Mouse (Mus musculus) liver, adult 2 months (tissue): Measurements from ENCODE around the gene Tmc4. TPM values are rescaled to one million over a fixed set of nuclear protein-coding genes. Genes with fewer than 3 reads are reported as not detected.
A peak's percentile ranks its signal among the peaks of the same experiment; 100 is the strongest.

Experiments used
- DNase-seq: peaks from one replicate; pipeline ENCODE4 v3.0.0-alpha.2; 2011; ENCODE audit warnings: low read depth, low spot score; ENCODE audit errors: extremely low read depth
- H3K27ac ChIP-seq: fragments of 200-500 bp; replicated peaks from 2 replicates; pipeline ENCODE4 v1.5.1; 2012; ENCODE audit warnings: low read depth, mild to moderate bottlenecking, control low read depth, inconsistent platforms, low read length; ENCODE audit not compliant: insufficient read depth
- H3K27me3 ChIP-seq: fragments of 200-500 bp; 2 replicates; pipeline ENCODE4 v1.6.1; 2012; ENCODE audit warnings: mild to moderate bottlenecking, moderate library complexity, low read length, inconsistent platforms; ENCODE audit not compliant: control insufficient read depth, insufficient read depth
- H3K36me3 ChIP-seq: fragments of 200-500 bp; 2 replicates; pipeline ENCODE4 v1.6.1; 2012; ENCODE audit warnings: low read length, inconsistent platforms; ENCODE audit not compliant: control insufficient read depth, insufficient read depth
- H3K4me1 ChIP-seq: fragments of 200-500 bp; 2 replicates; pipeline ENCODE4 v1.6.1; 2011; ENCODE audit warnings: low read length; ENCODE audit not compliant: control insufficient read depth, insufficient read depth
- H3K4me3 ChIP-seq: fragments of 200-500 bp; 2 replicates; pipeline ENCODE4 v1.5.1; 2011; ENCODE audit warnings: low read depth, mild to moderate bottlenecking, control low read depth, low read length, moderate library complexity; ENCODE audit not compliant: insufficient read depth
- H3K79me2 ChIP-seq: fragments of 200-500 bp; 2 replicates; pipeline ENCODE4 v1.6.1; 2012; ENCODE audit warnings: inconsistent platforms, mild to moderate bottlenecking, low read length, moderate library complexity; ENCODE audit not compliant: control insufficient read depth, insufficient read depth
- H3K9ac ChIP-seq: fragments of 200-500 bp; 2 replicates; pipeline ENCODE4 v1.6.1; 2012; ENCODE audit warnings: low read depth, mild to moderate bottlenecking, control low read depth, inconsistent platforms, low read length
- CTCF ChIP-seq: fragments of 200-500 bp; IDR thresholded peaks from 2 replicates; pipeline ENCODE4 v1.5.1; 2011; ENCODE audit warnings: low read depth, low read length, control low read depth
- POLR2A ChIP-seq: fragments of 200-500 bp; IDR thresholded peaks from 2 replicates; pipeline ENCODE4 v1.6.1; 2011; ENCODE audit warnings: low read length, control low read depth; ENCODE audit not compliant: insufficient read depth; ENCODE audit errors: extremely low read depth
- WGBS: fragments of 180-500 bp; shearing (Covaris S2); methylation state at CpG from one replicate; pipeline ENCODE4 v1.1.7; 2018; 5-methylcytosine and 5-hydroxymethylcytosine counted together
- polyA plus RNA-seq: library from polyadenylated mRNA; depleted of rRNA; stranded (reverse); fragments of >200 nt; gene quantifications from 2 replicates; pipeline ENCODE4 v1.2.3, GENCODE M21; 2012
- total RNA-seq: library from RNA; depleted of rRNA; stranded (reverse); fragments of >200 nt; gene quantifications from 2 replicates; pipeline ENCODE4 v1.2.3, GENCODE M21; 2014

The Tmc4 gene
- total and polyA plus RNA-seq, 2 experiments, result 1.8 to 8.2 TPM

DNA sequence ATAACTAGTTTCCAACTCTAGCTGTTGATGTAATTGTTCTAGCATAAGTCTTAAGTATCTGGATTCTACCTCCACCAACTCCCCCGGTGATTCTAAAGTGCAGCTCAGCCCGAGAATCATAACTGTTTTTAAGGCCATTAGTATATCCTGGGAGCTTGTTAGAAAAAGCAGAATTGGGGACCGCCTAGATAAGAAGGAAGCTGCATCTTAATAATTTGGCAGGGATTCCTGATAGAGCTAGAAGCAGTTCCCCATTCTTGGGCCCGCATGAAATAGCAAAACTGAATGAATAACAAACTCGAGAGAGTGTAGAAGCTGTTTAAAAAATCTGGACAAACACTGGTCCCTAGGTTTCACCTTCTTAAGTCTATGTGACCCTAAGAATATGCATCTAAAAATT lies 33.9 kb downstream of the Tmc4 start:
- TF ChIP-seq POLR2A (no peak), CTCF (no peak)
- Histone ChIP-seq H3K4me1 (peaks cover 15% of the 10 kb centered on the region), H3K36me3 (no peaks in the 10 kb centered on the region), H3K27me3 (no peaks in the 10 kb centered on the region), H3K4me3 (no peak overlapping the region), H3K79me2 (peaks cover 24% of the 10 kb centered on the region), H3K9ac (no peak overlapping the region), H3K27ac (no peak overlapping the region)
- WGBS, result 58% methylated on average over 5 of the region's 5 CpGs
- DNase-seq, result no peak

DNA sequence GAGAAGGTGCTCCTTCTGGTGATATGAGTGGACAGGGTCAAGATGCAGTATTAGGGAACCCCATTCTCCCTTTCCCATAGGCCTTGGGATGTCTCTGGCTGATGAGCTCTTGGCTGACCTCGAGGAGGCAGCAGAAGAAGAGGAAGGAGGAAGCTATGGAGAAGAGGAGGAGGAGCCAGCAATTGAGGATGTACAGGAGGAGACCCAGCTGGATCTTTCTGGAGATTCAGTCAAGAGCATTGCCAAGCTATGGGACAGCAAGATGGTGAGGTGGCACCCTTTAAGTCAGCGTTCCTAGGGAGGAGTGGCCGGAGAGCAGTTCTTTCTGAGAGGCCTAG lies 46.9 kb downstream of the Tmc4 start:
- Histone ChIP-seq H3K27ac (no peak overlapping the region), H3K9ac (no peak overlapping the region), H3K4me3 (no peak overlapping the region; the same call in 1 of the 2 replicates), H3K27me3 (no peaks in the 10 kb centered on the region), H3K79me2 (peaks cover 16% of the 10 kb centered on the region), H3K4me1 (peaks cover 12% of the 10 kb centered on the region), H3K36me3 (no peaks in the 10 kb centered on the region)
- 54% methylated on average over 3 of the region's 3 CpGs for WGBS
- DNase-seq, result no peak
- TF ChIP-seq POLR2A, result no peak
- no peak for TF ChIP-seq CTCF

DNA sequence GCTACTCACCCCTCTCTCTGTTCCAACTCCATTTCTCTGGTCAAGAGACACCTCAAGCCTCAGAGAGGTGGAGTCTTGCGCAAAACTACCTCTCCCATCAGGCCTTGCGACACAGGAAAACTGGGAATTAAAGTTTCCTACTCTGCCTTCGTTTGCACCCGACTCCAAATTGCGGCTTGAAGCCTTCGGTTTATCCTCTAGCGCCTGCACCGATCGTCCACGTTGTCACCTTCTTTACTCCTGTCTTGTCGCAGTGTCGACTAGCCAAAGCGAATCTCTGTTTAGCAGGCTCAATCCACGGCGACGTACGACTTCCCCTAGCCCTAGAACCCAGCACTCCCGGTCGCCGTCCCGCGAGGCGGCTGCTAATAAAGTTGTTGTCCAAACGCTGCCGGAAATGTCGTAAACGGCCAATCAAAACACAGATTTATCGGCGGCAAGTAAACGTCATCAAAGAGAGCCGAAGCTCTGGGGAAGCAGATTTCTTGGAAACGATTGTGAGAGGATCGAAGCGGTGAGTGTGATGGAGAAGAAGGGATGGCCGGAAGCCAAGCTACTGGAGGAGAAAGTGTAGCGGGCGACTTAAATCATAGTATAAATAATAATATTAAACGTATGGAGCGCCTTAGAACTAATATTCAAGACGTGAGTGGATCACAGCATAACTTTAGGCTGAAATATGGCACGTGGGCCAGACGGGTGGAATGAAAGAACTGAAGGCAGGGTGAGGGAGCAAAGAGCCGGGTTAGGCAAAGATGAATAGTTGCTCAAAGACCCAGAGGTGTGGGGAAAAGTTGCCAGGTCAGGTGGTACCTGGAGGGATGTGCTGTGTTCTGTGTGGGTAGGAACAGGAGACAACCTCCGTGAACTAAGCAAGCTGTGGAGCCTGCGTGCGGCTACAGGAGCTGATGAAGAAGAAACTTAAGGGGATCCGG lies 47.5 kb downstream of the Tmc4 start, which contains the start of the genes Tfpt and Prpf31:
Gene Tfpt, minus strand, starts transcription at position 387 of the 935 bp plus-strand sequence.
Gene Prpf31, plus strand, starts transcription at position 443 of the 935 bp plus-strand sequence.
- peaks cover 16% of the 10 kb centered on the region for H3K79me2 ChIP-seq
- H3K9ac ChIP-seq, result peak within 1 kb of the TSS; percentile 62
- TF ChIP-seq POLR2A (no peak), CTCF (no peak)
- WGBS, result under 1% methylated on average over 47 of the region's 47 CpGs
- peak within 1 kb of the TSS; percentile 59 for H3K27ac ChIP-seq
- H3K36me3 ChIP-seq, result no peaks in the 10 kb centered on the region
- DNase-seq, result peak; percentile 93
- peak within 1 kb of the TSS; percentile 51 for H3K4me3 ChIP-seq
- no peaks in the 10 kb centered on the region for H3K27me3 ChIP-seq
- H3K4me1 ChIP-seq, result peaks cover 12% of the 10 kb centered on the region

DNA sequence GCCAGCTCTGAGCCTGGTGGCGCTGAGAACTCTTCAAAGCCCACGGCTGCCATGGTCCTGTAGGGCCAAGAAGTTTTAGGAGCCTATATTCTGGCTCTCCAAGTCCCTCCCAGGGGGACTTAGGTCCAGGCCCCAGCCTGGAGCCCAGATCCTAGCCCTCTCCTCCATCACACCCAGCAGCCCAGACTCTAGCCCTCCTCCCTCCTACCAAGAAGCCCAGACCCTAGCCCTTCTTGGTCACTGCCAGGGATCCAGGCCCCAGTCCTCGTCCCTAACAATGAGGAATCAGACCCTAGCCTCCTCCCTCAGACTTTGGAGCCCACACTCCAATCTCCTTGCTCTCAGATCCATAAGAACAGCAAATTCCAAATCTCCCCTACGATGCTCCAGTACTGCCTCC lies 48.3 kb downstream of the Tmc4 start:
- TF ChIP-seq CTCF, result no peak
- no peak for TF ChIP-seq POLR2A
- peaks cover 16% of the 10 kb centered on the region for H3K79me2 ChIP-seq
- H3K4me3 ChIP-seq, result peak overlapping the region; percentile 51
- 27% methylated on average over 4 of the region's 4 CpGs for WGBS
- H3K36me3 ChIP-seq, result no peaks in the 10 kb centered on the region
- peaks cover 12% of the 10 kb centered on the region for H3K4me1 ChIP-seq
- no peak for DNase-seq
- no peaks in the 10 kb centered on the region for H3K27me3 ChIP-seq
- peak overlapping the region; percentile 11; the same call in 1 of the 2 replicates for H3K27ac ChIP-seq
- peak overlapping the region; percentile 62 for H3K9ac ChIP-seq

DNA sequence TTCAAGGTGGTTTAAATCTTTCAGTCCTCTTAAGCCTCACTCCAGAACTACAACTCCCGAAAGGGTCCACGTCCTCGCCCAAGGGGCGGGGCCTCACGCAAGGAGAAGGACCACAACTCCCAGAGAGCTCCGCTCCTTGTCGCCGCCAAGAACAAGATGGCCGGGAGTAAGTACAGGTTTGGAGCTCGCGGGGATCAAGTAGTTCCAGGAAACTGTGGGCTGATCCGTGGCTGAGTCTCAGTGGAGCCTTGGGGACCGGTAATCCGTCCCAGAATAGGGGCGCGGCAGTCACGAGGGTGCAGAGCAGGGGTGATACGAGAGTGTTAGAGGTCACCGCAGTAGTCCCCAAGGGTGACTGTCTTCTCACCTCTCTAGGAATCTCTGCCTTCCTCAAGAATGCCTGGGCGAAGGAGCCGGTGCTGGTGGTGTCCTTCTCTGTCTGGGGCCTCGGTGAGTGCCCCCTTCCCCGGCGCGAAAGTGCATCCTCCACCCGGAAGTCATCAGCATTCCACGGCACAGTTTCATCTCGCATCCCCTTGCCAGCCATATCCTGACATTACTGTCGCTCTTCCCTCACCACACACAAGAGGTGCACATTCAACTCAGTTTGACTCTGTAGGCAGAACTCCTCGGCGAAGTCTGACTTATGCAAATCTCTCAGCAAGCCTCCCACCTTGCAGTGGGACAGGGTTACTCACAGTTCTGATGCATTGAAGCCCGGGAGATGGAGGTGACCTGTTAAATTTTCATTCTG lies 59.9 kb downstream of the Tmc4 start, which contains the start of gene Ndufa3:
Gene Ndufa3, plus strand, starts transcription at position 132 of the 754 bp plus-strand sequence.
- H3K9ac ChIP-seq, result peak within 1 kb of the TSS; percentile 94
- TF ChIP-seq POLR2A (peak; percentile 73; the same call in 1 of the 2 replicates), CTCF (no peak)
- under 1% methylated on average over 32 of the region's 32 CpGs for WGBS
- no peaks in the 10 kb centered on the region for H3K27me3 ChIP-seq
- H3K79me2 ChIP-seq, result peaks cover 3% of the 10 kb centered on the region; the same call in 1 of the 2 replicates
- peaks cover 2% of the 10 kb centered on the region; the same call in 1 of the 2 replicates for H3K36me3 ChIP-seq
- peak; percentile 89 for DNase-seq
- peak within 1 kb of the TSS; percentile 93 for H3K4me3 ChIP-seq
- H3K27ac ChIP-seq, result peak within 1 kb of the TSS; percentile 87
- H3K4me1 ChIP-seq, result peaks cover 3% of the 10 kb centered on the region; the same call in 1 of the 2 replicates
